Mouse (Mus musculus) cerebellum, postnatal 4 days (tissue): ENCODE measurements at regions not wholly inside any gene's neighbourhood (a gene's known extent, or its start where the extent isn't known, plus 50 kb on each side); places are given as distances from the start of the nearest gene placed in this dataset.

Experiments used
- DNase-seq, 2 experiments: peaks; one replicate each; pipeline ENCODE4 v3.0.0; 2022; ENCODE audit warnings: low spot score in 2 of 2, mixed read lengths in 1 of 2

DNA sequence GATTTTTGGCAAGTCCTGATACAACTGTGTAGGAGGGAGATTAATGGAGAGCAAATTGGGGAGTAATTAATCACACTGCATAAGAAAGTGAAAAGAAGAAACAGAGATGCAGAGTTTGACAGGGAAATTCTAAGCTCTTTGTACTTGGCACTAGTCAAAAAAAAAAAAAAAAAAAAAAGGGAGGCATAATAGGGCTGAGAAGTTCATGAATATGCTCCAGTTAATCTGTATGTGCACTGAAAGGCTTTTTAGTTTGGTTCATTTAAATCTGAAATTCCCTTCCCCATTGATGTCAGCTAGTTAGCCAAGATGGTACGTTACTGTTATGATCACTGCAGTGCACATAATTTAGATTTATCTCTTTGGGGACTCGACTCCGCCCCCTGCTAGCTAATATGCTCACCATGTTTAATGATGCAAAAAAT is 470.8 kb upstream of the Map3k7 start:
- no peak for DNase-seq

DNA sequence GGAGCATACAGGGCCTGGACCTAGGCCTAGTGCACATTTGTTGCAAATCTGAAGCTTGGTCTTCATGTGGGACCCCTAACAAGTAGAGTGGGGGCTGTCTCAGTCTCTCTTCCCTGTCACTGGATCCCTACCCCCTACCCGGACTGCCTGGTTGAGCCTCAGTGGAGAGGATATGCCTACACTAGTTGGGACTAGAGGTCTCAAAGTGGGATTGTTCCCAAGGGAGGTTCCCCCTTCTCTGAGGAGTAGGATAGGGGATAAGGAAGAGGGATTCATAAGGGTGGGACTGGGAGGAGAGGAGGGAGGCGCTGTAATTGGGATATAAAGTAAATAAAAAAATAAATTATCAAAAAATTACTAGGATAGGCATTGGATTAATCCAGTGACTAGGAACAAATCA is 464.0 kb upstream of the Map3k7 start:
- DNase-seq: no peak

DNA sequence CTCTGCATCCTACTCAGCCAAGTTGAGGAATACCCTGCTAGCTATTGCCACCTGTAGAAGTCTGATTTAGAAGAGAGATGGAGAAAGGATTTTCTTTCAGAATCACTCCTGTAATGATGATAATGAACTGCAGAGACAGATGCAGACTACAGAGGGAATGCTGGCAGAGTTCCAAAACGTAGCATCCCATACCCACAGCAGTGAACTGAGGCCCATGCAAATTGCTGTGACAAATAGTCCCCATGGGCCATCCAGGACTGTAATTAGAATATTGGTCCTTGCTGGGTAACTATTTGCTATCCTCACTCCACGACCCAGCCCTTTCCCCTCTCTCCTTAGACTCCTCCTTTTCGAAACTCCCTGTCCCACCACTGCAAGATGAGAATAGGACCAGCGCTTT is 463.5 kb upstream of the Map3k7 start:
- peak in 1 of 2 experiments; percentile 17 for DNase-seq

DNA sequence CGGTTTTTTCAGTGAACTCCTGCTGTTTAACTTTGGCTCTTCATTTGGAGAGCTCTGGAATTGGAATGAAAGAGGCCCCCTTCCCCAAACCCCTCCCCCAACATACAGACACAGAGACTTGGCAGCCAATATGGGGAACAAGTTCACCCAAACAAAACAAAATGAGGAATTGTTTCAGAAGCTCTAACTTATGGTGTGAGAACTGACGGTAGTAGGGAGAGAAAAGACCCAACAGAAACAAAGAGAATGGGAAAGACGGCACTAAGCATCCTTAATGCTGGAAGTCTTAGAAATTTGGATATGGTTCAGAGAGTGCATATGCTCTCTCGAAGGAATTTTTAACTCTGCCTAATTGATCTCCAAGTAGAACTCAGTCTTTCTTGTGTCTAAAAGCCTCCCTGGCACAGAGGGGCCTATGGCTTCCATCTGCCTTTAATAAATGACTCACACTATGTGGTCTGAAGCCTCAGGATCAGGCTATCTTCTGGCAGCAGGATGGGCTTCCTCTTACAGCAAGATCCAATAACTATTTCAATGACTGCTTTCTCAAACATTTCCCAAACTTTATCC is 438.2 kb upstream of the Map3k7 start:
- no peak for DNase-seq

DNA sequence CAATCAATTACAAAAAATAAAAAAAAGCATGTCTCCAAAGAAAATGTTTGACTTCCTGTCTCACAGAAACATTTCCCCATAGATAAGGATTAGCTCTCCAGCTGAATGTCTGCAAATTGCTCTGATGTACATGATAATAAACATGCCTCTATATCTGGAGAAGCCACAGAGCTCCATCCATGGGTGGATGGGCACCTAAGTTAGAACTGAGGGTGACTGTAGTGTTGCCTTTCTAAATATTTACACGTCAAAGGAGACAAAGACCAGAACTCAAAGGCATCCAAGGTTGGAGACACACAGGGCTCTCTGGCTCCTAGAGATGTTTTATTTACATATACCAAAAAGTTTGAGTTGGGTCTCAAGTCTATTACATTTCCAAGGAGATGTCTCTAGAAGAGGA is 427.1 kb upstream of the Map3k7 start:
- no peak for DNase-seq

DNA sequence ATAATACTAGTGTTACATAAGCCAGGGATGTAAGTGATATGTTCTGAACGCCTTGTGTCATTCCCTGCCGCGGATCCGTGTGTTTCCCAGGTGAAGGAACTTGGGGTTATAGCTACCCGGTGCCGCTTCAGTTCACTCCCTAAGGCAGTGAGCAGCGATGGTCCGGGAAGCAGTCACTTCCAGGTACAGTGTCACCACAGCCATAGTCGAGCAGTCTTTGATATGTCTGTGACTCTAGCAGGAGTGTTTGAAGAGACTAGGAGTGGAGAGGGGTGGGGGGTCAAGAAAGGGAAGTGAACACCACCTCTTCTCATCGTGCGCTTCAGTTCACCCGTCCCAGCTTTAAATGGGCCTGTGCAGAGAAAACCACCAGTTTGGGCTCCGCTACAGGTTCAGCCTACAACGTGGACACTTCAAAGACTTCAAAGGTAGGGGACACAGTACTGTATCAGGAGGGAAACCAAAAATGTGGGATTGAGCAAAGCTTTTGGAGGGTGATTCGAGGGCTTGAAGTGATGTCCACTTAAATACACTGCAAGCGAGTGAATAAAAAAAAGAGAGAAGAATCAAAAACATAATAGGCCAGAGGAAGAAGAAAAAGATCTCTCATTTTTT is 410.0 kb upstream of the Map3k7 start:
- DNase-seq: no peak

DNA sequence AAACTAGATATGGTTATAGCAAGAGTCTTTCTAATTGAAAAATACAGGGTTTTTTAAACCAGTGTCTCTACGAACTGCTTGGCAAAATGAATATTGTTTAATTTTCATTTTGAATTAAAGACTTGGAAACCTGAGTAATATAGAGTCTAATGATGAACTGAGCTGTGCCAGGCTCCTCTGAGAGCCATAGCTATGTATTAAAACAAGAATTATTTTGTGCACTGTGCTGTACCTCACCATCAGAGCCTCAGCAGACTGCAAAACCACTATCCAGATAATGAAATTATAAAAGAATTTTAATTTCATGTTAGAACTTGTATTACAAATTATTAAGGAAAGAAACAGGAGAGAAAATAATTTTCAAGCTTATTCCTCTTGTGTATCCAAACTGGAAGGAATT is 408.8 kb upstream of the Map3k7 start:
- no peak for DNase-seq

DNA sequence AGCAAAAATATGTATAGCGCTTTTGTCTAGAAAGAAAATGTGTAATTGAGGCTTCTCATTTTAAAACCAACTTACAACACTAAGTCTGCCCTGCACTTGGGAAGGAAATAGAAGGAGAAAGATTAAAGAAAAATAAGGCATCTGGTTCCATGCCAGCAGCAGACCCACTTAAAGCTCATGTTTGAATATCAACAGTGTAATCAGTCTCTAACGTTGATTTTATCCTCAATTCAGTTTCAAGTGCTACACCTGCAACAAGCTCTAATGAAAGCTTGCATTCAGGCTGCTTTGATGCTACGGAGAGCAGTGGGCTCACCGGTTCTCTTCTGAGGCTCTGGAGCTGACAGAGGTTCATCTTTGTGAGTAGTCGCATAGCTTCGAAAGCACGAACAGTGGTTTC is 406.6 kb upstream of the Map3k7 start:
- no peak for DNase-seq

DNA sequence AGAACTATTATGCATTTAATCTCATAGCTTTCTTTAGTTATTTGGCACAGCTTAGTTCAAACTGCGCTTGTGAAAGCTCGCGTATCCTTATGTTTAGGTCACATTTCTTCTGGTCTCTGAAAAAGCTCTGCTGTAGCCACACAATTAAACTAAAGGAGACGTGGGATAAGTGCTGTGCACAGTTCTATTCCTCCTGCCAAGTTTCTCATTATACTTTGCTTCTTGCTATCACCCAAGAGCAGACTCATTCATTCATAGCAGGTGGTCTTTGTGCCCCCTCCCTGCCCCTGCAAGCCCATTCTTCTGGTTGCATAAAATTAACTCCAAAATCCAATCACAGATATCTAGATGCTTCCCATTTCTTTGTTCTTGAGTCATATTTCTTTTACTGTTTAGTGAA is 403.6 kb upstream of the Map3k7 start:
- DNase-seq: no peak

DNA sequence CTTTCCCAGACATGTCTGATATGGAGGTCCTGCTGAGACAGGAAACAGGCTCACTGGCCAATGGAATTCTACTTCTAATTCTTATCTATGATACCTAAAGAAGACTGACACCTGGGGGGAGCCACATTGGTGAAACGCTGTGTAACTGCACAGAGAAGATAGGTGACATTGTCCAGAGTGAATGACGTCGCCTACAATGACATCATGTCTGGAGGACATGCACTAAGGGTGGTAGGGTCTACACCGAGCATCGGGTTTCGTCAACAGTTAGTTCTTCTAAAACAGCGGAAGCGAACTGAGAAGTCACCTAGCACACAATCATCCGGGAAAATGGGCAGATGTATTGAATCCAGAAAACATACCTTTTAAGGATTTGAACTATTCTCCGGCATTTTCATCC is 402.7 kb upstream of the Map3k7 start:
- no peak for DNase-seq

DNA sequence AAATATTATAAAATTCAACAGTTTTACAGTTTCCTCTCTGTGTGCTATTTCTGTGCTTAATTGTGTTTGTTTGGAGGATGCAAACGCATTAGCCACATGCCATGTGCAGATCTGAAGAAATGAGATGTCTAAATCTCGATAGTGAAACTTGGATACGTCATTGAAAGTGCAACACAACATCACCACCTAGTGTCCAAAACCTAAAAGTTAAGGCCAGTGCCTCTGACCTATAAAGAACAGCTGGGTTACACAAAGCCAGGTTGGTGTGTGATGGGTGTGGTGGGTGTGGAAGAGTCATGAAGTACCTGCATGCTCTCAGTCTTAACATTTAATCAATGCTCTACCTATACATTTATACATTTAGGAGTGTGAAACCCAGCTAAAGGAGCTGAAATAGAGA is 402.1 kb upstream of the Map3k7 start:
- no peak for DNase-seq

DNA sequence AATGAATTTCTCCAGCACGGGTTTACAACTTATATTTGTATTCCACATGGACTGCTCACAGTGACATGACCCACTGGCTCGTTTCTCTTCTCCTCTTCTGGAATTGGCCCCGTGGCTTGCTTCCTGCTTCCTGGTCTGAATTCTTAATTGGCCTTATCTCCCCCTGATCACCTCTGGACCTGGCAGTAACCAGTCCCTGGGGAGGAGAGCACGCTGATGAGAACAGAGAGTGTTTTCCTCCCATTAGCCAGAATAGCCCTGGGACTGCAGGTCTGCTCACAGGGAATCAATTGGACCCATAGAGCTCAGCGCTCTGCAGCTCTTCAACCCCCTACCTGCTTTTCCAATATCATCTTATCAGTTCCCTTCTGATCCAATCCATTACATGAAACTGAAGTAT is 397.7 kb upstream of the Map3k7 start:
- no peak for DNase-seq

DNA sequence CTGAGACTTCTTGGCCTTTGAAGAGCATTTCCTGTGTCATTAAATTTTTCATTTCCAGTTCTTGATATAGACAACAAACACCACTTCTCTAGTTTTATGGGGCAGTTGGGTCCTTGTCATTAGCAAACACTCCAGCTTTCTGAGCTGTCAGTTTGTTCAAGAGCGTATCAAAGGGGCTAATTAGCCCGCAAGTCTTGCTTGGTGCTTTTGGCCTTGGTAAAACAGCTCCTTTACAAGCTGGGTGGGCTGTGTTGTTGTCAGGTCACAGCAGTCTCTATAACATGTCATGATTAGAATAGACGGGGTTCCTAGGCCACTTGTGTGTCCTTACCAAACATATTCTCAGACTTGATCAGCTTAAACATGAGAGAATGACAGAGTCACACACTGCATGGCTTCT is 397.1 kb upstream of the Map3k7 start:
- DNase-seq: no peak

DNA sequence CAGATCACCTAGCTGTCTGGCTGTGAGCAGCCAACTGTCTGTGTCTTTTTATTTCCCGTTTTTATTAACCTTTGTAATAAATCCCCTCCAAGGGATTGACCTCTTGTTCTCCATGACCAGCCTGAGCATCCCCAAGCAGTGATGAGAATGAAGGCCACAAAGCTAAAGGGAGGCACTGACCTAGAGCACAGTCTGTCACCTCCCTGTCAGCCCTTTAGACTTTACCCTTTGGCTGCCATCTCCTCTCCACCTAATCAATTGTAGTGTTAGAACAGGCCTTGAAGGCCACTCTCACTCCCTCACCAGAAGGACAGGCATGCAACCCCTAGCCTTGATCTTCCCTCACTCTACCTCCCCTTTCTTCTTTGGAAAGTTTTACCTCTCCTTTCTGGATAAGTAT is 394.2 kb upstream of the Map3k7 start:
- DNase-seq: no peak

DNA sequence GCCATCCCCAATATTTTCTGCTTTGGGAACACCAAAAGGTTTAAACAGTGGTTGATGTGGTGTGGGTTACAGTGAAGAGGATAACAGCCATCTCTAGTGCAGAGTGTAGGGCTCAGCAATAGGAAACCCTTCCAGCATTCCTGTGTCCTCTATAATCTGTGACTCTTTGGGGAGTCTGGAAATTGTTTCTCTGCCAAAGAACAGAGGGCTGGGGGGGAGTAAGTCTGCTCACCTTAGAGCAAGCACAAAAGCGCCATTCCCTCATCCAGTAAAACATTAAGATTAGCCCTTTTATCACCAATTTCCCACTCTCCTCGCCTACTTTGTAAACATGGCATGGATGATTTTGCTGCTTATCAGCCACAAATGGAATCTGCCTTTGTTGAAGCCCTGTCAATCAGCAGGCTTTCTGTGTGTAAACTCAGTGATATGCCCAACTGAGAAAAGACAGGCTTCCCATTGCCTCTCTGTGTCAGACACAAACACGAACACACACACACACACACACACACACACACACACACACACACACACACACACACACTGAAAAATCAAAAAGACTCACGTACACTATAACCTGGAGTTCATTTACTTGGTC is 386.8 kb upstream of the Map3k7 start:
- DNase-seq: no peak

DNA sequence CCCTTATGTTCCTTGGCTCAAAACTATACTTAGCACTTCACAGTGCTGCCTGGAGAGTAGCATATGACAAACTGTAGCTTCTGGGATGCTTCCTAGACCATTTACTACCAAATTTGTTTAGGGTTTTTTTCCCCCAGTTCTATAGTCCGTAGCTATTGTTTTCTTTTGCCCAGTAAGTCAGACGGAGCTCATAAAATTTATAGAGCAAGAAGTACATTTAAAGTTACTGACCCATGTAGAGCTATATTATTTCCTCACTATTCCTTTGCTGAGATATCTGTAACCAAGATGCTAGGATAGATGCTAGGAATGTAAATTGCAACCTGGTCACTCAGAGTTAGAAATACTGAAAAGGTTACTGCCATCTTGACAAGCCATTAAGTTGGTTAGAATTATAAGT is 380.4 kb upstream of the Map3k7 start:
- no peak for DNase-seq

DNA sequence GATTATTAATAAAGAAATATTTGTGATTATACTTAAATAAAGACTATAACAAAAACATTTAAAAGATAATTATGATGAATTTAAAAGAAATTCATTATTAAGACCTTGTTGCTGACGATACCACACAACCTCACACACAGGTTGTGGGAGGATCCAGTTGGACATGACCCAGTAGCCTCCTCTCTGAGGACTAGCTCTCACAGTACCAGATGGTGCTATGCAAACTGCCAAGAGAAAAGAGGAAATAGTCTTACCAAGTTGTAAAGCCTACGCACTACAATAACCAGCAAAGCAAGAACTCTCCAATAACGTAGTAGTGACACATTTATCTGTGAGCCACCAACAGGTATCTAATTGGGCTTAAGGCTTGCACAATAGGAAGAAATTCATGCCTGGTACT is 379.7 kb upstream of the Map3k7 start:
- DNase-seq: no peak

DNA sequence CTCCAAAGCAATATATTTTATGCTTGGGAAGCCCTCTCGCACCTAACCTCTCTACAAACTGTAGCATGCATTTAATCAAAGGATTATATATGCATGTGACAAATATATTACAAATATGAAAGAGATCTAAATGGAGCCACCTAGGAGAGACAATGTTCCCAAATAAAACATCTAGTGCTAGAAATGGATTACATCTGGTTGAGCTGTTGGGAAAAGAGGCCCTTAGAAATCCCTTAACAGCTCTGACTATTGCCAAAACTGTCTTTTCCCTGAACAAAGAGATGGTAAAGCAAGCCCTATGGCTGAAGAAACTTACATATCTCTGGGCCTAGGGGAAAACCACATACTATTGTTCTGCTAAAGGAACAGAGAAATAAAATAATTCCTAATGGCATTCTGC is 369.8 kb upstream of the Map3k7 start:
- no peak for DNase-seq

DNA sequence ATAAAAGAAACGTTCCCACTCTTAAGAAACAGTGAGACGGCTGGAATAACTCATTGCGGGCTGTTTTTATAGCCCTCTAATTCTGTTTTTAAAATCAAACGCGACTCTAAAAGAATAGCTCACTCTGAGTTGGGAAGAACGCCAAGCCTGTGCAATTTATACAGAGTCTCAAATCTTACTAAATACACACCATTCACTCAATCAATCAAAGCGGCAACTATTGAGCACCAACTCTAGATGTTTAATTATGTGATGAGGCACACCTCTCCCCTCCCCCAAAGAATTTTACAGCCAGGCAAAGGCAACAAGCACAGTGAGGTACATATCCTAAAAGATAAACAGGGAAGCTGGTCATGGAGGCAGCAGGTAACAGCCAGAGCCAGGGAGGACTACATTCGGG is 362.4 kb upstream of the Map3k7 start:
- DNase-seq: no peak

DNA sequence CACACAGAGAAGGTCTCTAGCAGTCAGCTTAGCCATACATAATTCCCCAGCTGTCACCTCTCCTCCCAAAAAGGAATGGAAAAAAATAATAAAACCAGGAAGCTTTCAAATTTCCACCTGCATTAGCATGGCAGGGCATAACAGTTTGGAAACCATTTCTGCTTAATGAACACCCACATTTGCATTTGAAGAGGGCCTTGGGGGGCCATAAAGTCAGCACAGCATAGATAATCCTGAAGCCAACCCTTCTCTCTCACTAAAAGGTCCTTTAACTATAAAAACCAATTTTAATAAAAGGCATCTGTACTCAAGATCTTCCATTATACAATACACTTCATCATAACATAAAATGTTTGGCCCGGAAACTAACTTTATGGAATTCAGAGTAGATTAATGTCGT is 360.1 kb upstream of the Map3k7 start:
- no peak for DNase-seq

DNA sequence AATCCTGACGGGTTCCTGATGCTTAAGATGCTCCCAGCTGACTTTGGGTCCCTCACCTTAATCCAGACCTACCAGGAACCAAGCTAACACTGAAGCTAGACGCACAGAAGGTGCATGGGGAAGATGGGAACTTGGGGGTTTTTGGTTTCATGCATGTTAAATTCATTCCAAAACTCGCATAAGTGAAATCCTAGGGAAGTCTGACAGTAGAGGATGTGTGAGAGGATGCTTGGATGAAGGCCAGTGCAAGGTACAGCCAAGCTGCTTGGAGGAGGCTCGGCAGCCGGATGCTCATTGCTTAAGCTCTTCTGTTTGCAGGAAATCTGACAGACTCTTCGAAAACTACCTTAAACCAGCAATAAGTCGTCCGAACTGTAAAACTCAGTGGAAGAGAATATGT is 355.1 kb upstream of the Map3k7 start:
- no peak for DNase-seq

DNA sequence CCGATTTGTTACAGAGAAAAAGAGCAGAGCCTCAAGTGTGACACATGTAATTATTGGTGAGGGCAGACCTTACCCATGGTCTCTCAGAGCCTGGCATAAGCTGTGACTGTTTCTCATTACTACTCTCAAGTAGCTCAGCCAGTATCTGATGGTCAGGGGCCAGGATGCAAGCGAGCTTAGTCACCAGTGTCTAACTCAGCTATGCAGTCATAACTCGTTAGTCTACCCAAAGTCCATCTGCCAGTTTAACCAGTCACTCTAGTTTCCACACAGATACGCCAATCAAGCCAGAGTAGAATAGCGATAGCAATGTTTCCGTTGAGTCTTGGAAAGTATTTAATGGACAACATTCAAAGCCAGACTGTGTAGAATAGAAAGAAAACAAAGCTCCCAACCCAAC is 354.3 kb upstream of the Map3k7 start:
- DNase-seq: no peak

DNA sequence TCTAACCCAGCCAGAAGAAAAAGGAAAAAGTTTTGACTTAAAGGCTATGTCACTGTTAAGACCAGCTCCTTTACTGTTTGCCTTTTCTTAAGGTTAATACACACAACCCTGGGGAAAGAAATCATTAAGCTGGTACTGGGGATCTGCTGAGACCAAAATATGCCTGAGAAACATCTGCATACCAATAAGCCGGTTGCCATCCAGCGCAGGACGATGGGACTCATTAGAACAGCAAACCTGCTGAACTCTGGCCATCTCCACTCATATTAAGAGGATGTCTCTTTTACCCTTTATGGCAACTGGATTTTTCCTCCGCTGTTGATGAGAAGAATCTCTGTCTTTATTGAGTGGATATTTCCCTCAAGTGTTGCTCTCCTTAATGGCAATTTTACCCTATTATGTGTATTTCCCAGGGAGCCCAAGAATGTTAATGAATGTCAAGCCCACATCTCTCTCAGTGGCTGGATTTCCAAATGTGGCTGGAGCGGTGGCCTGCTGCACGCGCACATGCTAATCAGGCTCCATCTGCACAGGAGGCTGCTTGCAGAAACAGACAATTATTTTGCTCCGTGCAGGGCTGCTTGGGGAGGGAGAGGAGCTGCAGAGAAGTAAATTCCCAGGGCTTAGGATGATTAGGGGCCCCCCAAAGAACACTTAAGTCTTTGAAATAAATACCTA is 351.6 kb upstream of the Map3k7 start:
- no peak for DNase-seq
